Mouse (Mus musculus): ENCODE measurements around the gene Slc20a1.

- TF ChIP-seq CTCF (IDR thresholded peaks at IDR 0.05; ENCODE audit: control insufficient read depth, insufficient read depth, low read length) (peak; percentile 58), POLR2A (IDR thresholded peaks at IDR 0.05; ENCODE audit: borderline replicate concordance, control insufficient read depth, low read depth, low read length) (no peak)
Observed at GRCm38 (mm10) chr2:129258475-129259211, 60.1 kb downstream of the Slc20a1 start.
